Mouse (Mus musculus) forebrain, embryonic 14.5 days (tissue): ENCODE measurements at regions not wholly inside any gene's neighbourhood (a gene's known extent, or its start where the extent isn't known, plus 50 kb on each side); places are given as distances from the start of the nearest gene placed in this dataset.

ENCODE experiments used
- ATAC-seq: fragments of 200-750 bp; cut with Nextera tagmentation; 2 replicates; pipeline ENCODE4 v1.8.0; 2017; ENCODE audit warnings: mild to moderate bottlenecking, moderate library complexity
- DNase-seq: peaks from one replicate; pipeline ENCODE4 v3.0.0-alpha.2; 2015; ENCODE audit warnings: low spot score
- H3K27ac ChIP-seq: fragments of 300-500 bp; sonication (generic); 2 replicates; pipeline ENCODE4 v1.5.1; 2014; ENCODE audit warnings: low read depth, mild to moderate bottlenecking, control low read depth, low read length, moderate library complexity
- H3K27me3 ChIP-seq: fragments of 300-500 bp; sonication (generic); replicated peaks from 2 replicates; pipeline ENCODE4 v1.6.1; 2014; ENCODE audit warnings: low read length, control low read depth, mixed read lengths; ENCODE audit not compliant: control insufficient read depth, insufficient read depth
- H3K36me3 ChIP-seq: fragments of 300-500 bp; sonication (generic); 2 replicates; pipeline ENCODE4 v1.6.1; 2014; ENCODE audit warnings: low read length, control low read depth; ENCODE audit not compliant: control insufficient read depth, insufficient read depth
- H3K4me1 ChIP-seq: fragments of 300-500 bp; sonication (generic); 2 replicates; pipeline ENCODE4 v1.6.1; 2014; ENCODE audit warnings: antibody characterized with exemption, low read length, control low read depth; ENCODE audit not compliant: control insufficient read depth, insufficient read depth
- H3K4me2 ChIP-seq: fragments of 300-500 bp; sonication (generic); 2 replicates; pipeline ENCODE4 v1.6.1; 2014; ENCODE audit warnings: mild to moderate bottlenecking, control low read depth, low read length
- H3K4me3 ChIP-seq: fragments of 300-500 bp; sonication (generic); 2 replicates; pipeline ENCODE4 v1.5.1; 2014; ENCODE audit warnings: low read depth, low read length, control low read depth
- H3K9ac ChIP-seq: fragments of 300-500 bp; sonication (generic); 2 replicates; pipeline ENCODE4 v1.6.1; 2014; ENCODE audit warnings: mild to moderate bottlenecking, low read length, control low read depth, moderate library complexity
- H3K9me3 ChIP-seq: fragments of 300-500 bp; sonication (generic); replicated peaks from 2 replicates; pipeline ENCODE4 v1.6.1; 2016; ENCODE audit warnings: low read length, control low read depth, mixed read lengths; ENCODE audit not compliant: control insufficient read depth
- WGBS: fragments of 180-500 bp; shearing (Covaris S2); extraction: QIAGEN DNeasy Blood & Tissue Kit; methylation state at CpG from one replicate; pipeline ENCODE4 v1.1.7; 2014; 5-methylcytosine and 5-hydroxymethylcytosine counted together

DNA sequence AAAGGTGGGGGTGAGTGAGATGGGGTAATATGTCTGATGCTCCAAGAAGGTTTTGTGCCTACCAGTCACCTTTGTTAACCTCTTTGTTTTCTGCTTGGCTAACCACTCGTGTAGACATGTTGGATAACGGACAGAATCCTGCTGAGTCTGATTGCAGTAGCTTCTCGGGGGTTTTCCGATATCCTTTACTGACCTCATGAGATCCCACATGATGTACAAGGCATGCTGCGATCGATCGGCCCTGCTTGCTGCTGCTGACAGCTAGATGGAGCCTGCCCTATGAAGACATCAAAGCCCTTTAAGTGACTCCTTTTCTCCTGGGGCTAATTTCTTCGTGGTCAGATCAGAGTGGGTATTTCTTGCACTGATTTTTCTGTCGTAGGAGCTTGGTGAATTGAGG lies 591.6 kb downstream of the Tmem132b start:
- Histone ChIP-seq H3K27me3 (no peaks in the 10 kb centered on the region), H3K36me3 (no peaks in the 10 kb centered on the region), H3K27ac (no peak overlapping the region), H3K9ac (no peak overlapping the region), H3K9me3 (no peaks in the 10 kb centered on the region), H3K4me3 (no peak overlapping the region), H3K4me2 (no peak overlapping the region), H3K4me1 (peaks cover 5% of the 10 kb centered on the region; the same call in 1 of the 2 replicates)
- DNase-seq (no peak), ATAC-seq (no peak)
- 73% methylated on average over 9 of the region's 9 CpGs for WGBS

DNA sequence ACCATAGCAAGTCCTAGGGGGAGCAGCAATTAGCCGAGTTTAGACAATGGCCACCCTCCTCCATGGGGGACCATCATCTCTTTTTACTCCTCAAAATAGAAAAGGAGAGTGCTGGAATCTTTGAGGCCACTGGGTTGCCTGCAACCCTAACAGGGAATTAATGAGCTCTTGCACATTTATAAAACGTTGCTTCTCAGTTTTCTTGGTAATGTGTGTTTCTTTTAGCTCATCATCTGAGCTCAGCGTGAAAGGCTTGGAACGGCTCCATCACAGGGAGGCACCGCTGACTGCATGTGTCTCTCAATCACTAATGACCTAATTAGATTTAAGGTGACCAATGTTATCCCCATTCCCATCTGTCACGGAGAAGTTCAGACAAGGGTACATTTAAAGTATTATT lies 595.9 kb downstream of the Tmem132b start:
- Histone ChIP-seq H3K27ac (no peak overlapping the region), H3K4me3 (no peak overlapping the region), H3K4me1 (peaks cover 5% of the 10 kb centered on the region; the same call in 1 of the 2 replicates), H3K4me2 (no peak overlapping the region), H3K36me3 (no peaks in the 10 kb centered on the region), H3K9ac (no peak overlapping the region), H3K27me3 (no peaks in the 10 kb centered on the region), H3K9me3 (no peaks in the 10 kb centered on the region)
- DNase-seq (peak; percentile 63), ATAC-seq (no peak)
- 5% methylated on average over 6 of the region's 6 CpGs for WGBS

DNA sequence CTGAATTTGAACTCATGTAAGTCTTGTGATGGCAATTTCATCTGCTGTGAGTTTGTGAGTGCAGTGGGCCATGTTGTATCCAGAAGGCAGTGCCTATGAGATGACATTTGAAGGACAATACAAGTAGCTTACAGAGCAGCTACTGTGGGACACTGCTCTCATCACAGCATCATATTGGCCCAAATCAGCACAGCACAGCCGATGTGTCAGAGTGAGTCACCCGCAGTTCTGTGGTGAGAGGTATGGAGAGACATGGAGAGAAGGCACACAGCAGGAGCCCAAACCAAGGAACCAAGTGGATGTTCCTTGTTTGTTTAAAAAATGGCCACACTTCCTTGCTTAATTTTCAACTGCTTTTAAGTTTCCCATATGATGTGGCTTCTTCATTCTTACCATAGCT lies 617.3 kb downstream of the Tmem132b start:
- H3K9me3 ChIP-seq = no peaks in the 10 kb centered on the region
- no peaks in the 10 kb centered on the region for H3K27me3 ChIP-seq
- H3K4me3 ChIP-seq = no peak overlapping the region
- H3K9ac ChIP-seq = no peak overlapping the region
- H3K4me1 ChIP-seq = no peaks in the 10 kb centered on the region
- H3K36me3 ChIP-seq = no peaks in the 10 kb centered on the region
- DNase-seq = no peak
- no peak overlapping the region for H3K27ac ChIP-seq
- 94% methylated on average over 2 of the region's 2 CpGs for WGBS
- no peak for ATAC-seq
- H3K4me2 ChIP-seq = no peak overlapping the region

DNA sequence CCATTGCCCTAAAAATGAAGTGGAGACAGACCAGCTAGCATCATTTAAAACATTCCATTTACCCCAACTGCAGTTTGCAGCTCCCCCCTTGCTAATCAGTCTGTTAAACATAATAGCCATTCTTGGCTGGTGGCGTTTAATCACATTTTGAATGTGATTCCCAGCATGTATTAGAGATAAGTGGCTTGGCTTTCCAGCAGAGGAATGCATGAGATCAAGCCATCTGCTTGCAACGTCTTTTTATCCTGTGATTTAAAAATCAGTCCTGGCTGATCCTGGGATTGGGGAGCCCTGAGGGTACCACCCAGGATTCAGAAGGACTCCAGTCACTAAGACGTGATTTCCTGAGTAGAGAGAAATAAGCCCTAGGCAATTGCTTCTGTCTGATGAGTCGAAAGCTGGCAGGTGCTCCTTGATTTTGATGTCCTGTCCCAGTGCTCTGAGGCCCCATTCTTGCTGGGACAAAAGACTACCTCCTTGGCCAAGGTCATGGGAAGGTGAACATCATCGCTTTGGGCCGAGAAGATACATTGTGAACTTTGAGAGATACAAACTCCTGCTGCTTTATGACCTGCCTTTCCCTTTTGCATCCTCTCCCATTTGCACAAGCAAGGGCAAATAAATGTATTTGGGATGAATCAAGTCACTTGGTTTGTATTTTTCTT lies 623.8 kb downstream of the Tmem132b start:
- Histone ChIP-seq H3K4me1 (peaks cover 5% of the 10 kb centered on the region; the same call in 1 of the 2 replicates), H3K9me3 (no peaks in the 10 kb centered on the region), H3K9ac (no peak overlapping the region), H3K27ac (no peak overlapping the region), H3K4me2 (no peak overlapping the region), H3K27me3 (no peaks in the 10 kb centered on the region), H3K4me3 (no peak overlapping the region), H3K36me3 (no peaks in the 10 kb centered on the region)
- 16% methylated on average over 6 of the region's 6 CpGs for WGBS
- peak; percentile 68 for DNase-seq
- no peak for ATAC-seq

DNA sequence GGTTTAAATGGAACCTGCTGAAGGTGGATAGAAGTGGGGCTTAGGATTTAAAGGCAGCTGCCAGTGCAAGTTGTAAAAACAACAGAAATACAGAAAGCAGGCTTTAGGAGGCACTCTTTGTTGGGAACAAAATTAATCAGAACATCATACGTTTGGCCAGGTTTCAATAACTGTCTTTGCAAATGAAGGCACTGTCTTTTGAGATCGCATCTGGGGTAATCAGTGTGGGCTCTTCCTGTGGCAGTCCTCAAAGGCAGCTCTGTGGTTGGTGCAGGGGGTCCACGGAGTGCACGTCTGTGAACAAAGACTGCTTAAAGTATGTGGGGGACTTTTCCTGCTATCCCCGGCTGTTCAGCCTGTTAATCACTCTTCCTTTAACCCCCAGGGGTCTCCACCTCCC lies 654.5 kb downstream of the Tmem132b start:
- DNase-seq = peak; percentile 25
- Histone ChIP-seq H3K27me3 (no peaks in the 10 kb centered on the region), H3K4me1 (no peaks in the 10 kb centered on the region), H3K36me3 (no peaks in the 10 kb centered on the region), H3K4me3 (no peak overlapping the region), H3K27ac (no peak overlapping the region), H3K9me3 (no peaks in the 10 kb centered on the region), H3K9ac (no peak overlapping the region), H3K4me2 (no peak overlapping the region)
- WGBS = 19% methylated on average over 5 of the region's 5 CpGs
- ATAC-seq = no peak

DNA sequence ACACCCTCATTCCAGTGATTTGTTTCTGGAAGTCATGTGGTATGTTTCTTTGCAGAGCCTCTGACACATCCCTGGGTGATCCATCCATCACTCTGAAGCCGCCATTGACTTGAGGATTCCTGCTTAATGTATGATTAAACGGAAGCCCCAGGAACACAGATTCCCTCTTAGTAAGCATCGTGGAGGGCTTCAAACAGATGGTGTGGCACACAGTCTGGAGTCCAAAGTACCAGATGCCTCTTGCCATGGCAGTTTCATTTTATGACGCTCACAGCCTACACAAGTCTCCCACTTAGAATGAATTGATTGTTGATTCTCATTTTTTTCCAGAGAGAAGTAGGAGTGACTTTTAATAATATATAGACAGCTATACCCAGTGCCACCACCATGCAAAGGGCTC lies 668.3 kb downstream of the Tmem132b start:
- ATAC-seq = no peak
- H3K9me3 ChIP-seq = no peaks in the 10 kb centered on the region
- WGBS = 83% methylated on average over 4 of the region's 4 CpGs
- H3K4me1 ChIP-seq = no peaks in the 10 kb centered on the region
- no peak overlapping the region for H3K27ac ChIP-seq
- no peaks in the 10 kb centered on the region for H3K27me3 ChIP-seq
- H3K4me3 ChIP-seq = no peak overlapping the region
- no peaks in the 10 kb centered on the region for H3K36me3 ChIP-seq
- H3K4me2 ChIP-seq = no peak overlapping the region
- no peak for DNase-seq
- no peak overlapping the region for H3K9ac ChIP-seq

DNA sequence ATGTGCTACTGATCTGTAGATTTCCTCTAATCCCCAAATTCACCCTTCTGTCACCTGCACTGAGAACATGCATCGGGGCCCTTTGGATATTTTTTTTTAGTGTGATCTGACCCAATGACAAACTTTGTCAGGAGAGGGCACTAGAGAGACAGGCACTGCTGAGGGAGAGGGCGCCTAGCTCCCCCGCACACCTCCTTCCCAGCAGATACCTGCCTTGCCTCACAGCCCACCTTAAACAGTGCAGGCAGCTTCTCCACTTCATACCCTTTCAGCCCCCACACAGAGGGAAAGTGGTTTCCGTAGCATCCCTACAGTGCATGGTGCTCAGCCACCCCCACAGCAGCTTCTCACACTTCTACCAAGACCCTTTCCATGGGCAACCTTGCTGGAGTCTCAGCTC lies 670.0 kb downstream of the Tmem132b start:
- no peak for ATAC-seq
- WGBS = 30% methylated on average over 4 of the region's 4 CpGs

DNA sequence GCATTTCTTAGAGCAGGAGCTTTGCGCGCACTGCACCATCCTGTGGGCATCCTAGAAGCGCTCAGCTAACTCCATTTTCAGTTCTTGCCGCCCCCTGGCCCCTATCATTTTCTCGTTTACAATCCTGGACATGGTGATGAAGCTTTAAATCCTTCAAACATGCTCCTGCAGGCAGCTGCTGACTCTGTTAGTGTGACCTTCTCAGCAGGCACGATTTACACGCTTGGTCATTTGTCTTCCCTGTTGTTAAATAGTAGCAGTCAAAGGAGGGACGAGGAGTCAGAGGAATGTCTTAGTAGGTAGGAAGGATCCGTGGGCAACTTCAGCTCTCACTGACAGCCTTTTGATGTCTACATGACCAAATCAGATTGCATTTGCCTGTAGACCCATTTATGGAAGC lies 670.4 kb downstream of the Tmem132b start:
- WGBS = 69% methylated on average over 9 of the region's 9 CpGs
- no peak for DNase-seq
- no peak overlapping the region for H3K4me2 ChIP-seq

More for the DNA sequence above, 670.0 kb downstream of the Tmem132b start:
- Histone ChIP-seq H3K27ac (no peak overlapping the region), H3K4me3 (no peak overlapping the region), H3K4me2 (no peak overlapping the region), H3K9me3 (no peaks in the 10 kb centered on the region), H3K4me1 (no peaks in the 10 kb centered on the region), H3K9ac (no peak overlapping the region), H3K27me3 (no peaks in the 10 kb centered on the region), H3K36me3 (no peaks in the 10 kb centered on the region)
- DNase-seq = peak; percentile 42

DNA sequence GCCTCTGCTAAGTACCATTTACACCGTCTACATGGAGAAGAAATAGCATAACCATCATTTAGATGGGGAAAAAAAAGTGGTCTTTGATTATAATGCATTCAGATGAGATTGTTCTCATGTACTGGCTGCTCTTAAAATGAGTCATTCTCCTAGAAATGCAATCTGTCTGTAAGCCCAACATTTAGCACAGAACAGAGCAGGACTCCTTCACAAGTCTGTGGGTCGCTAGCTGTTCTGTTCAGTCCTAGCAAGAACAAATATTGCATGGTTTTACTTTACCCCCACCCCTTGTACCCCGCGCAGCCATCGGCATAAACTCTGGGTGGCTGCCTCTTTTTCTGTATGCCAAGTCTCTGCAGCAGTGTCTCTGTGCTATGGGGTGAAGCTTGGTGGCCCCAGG lies 685.4 kb downstream of the Tmem132b start:
- Histone ChIP-seq H3K36me3 (no peaks in the 10 kb centered on the region), H3K9me3 (no peaks in the 10 kb centered on the region), H3K4me1 (no peaks in the 10 kb centered on the region), H3K4me2 (no peak overlapping the region), H3K27me3 (no peaks in the 10 kb centered on the region), H3K4me3 (no peak overlapping the region), H3K9ac (no peak overlapping the region), H3K27ac (no peak overlapping the region)
- no peak for ATAC-seq
- no peak for DNase-seq
- 93% methylated on average over 5 of the region's 5 CpGs for WGBS

More for the DNA sequence above, 670.4 kb downstream of the Tmem132b start:
- Histone ChIP-seq H3K27me3 (no peaks in the 10 kb centered on the region), H3K4me1 (no peaks in the 10 kb centered on the region), H3K27ac (no peak overlapping the region), H3K36me3 (no peaks in the 10 kb centered on the region), H3K9ac (no peak overlapping the region), H3K4me3 (no peak overlapping the region), H3K9me3 (no peaks in the 10 kb centered on the region)
- no peak for ATAC-seq
